ENCODE assay signal across 8 mouse cellular contexts in the genomic region with DNA sequence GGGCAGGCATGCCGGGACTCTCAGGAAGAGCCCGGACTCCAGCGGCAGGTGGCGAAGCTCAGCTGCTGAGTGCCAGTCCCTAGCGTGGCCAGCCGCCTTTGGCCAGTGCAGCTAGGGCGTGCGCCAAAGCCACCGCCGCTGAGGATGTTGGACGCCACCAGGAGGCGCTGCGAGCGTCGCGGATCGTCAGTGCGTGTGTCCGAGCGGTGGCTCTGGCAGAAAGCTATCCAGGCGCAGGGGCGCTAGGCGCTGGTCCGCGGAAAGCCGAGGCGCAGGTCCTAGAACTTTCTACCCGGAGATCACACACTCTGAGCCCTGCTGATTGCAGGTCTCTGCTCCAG.
DNase-seq lines count a peak whose midpoint lies in the region; ATAC-seq and TF ChIP-seq lines count a peak whose summit lies in the region.

No protein-coding gene starts in this region.

- TF ChIP-seq CTCF in lung, postnatal 0 days (IDR thresholded peaks at IDR 0.05) = peak; percentile 95

- peak; percentile 67 for ATAC-seq in hindbrain, embryonic 11.5 days (ENCODE audit: low FRiP score)
- ATAC-seq in lung, postnatal 0 days = peak; percentile 84

- H3K27me3 ChIP-seq in hindbrain, embryonic 11.5 days (ENCODE audit: control insufficient read depth, insufficient read depth, low read length) = peaks cover 31% of the 10 kb centered on the region
- peaks cover 26% of the 10 kb centered on the region for H3K27me3 ChIP-seq in lung, postnatal 0 days (replicated peaks; ENCODE audit: insufficient read depth, low read length)

- H3K4me1 ChIP-seq in hindbrain, embryonic 11.5 days (replicated peaks; ENCODE audit: control insufficient read depth, insufficient read depth, low read length) = peaks cover 10% of the 10 kb centered on the region
- H3K4me1 ChIP-seq in lung, postnatal 0 days (ENCODE audit: insufficient read depth, low read depth, low read length) = 0 out of 2 replicates have a peak, but pooled peaks cover 2% of the 10 kb centered on the region

- peak overlapping the region; percentile 49; the same call in 1 of the 2 replicates for H3K27ac ChIP-seq in hindbrain, embryonic 11.5 days (ENCODE audit: low read depth, low read length)
- H3K27ac ChIP-seq in lung, postnatal 0 days (ENCODE audit: low read length) = no peak overlapping the region

- TF ChIP-seq EP300 in lung, postnatal 0 days (IDR thresholded peaks at IDR 0.05) = no peak

- peak overlapping the region; percentile 51 for H3K9ac ChIP-seq in hindbrain, embryonic 11.5 days (ENCODE audit: low read depth, low read length)
- no peak overlapping the region; the same call in 1 of the 2 replicates for H3K9ac ChIP-seq in lung, postnatal 0 days (replicated peaks; ENCODE audit: low read depth)

- no peaks in the 10 kb centered on the region for H3K9me3 ChIP-seq in hindbrain, embryonic 11.5 days (ENCODE audit: control insufficient read depth, low read length)
- no peaks in the 10 kb centered on the region for H3K9me3 ChIP-seq in lung, postnatal 0 days (ENCODE audit: low read length)

- no peaks in the 10 kb centered on the region for H3K36me3 ChIP-seq in hindbrain, embryonic 11.5 days (ENCODE audit: control insufficient read depth, insufficient read depth, low read length)
- H3K36me3 ChIP-seq in lung, postnatal 0 days (ENCODE audit: insufficient read depth, low read length) = no peaks in the 10 kb centered on the region

- peak overlapping the region; percentile 26 for H3K4me3 ChIP-seq in hindbrain, embryonic 11.5 days (ENCODE audit: low read depth, low read length)
- peak overlapping the region; percentile 8; the same call in 1 of the 2 replicates for H3K4me3 ChIP-seq in lung, postnatal 0 days (ENCODE audit: low read depth, low read length)

- H3K4me2 ChIP-seq in hindbrain, embryonic 11.5 days (replicated peaks; ENCODE audit: low read depth, low read length) = peak overlapping the region; percentile 70
- H3K4me2 ChIP-seq in lung, postnatal 0 days (replicated peaks; ENCODE audit: low read depth, low read length) = peak overlapping the region; percentile 48

- WGBS in hindbrain, embryonic 11.5 days = under 1% methylated on average over 28 of the region's 28 CpGs
- under 1% methylated on average over 25 of the region's 28 CpGs for WGBS in lung, postnatal 0 days

- DNase-seq in NIH3T3 (ENCODE audit: low read depth) = peak; percentile 76
- peak; percentile 92 for DNase-seq in cerebellum, adult 9-10 months
- peak; percentile 57 to 78 for DNase-seq in frontal cortex, postnatal 14 days (ENCODE audit: low spot score in 2 of 2)
- DNase-seq in hindbrain, embryonic 11.5 days (ENCODE audit: low spot score) = peak; percentile 97
- peak; percentile 86 to 89 for DNase-seq in layer of hippocampus, postnatal 10 days (ENCODE audit: low spot score in 2 of 2)
- peak; percentile 82 for DNase-seq in lung, postnatal 0 days (ENCODE audit: low spot score)
- peak; percentile 32 for DNase-seq in retina, adult 2 months (ENCODE audit: low read depth, low spot score)
- DNase-seq in urinary bladder, postnatal 36 days (ENCODE audit: low spot score in 2 of 2) = peak; percentile 56 to 67

Comparison
In these comparisons a context has a peak if more than half of its experiments do, and no peak if none do; other contexts are left out.
1. DNase-seq: peak in every context shown above with its lines; median percentile 97 in hindbrain, embryonic 11.5 days; 92 in cerebellum, adult 9-10 months; 88 in layer of hippocampus, postnatal 10 days; 82 in lung, postnatal 0 days; 76 in NIH3T3; 68 in frontal cortex, postnatal 14 days; 62 in urinary bladder, postnatal 36 days; 32 in retina, adult 2 months.